Mouse (Mus musculus) bone marrow macrophage, adult 2 months (primary cell): ENCODE measurements around the gene Ccdc38.

Experiments used
- CTCF ChIP-seq: IDR thresholded peaks from 2 replicates; pipeline ENCODE4 v1.5.1; 2012; ENCODE audit warnings: low read depth, mild to moderate bottlenecking, low read length, moderate library complexity
- POLR2A ChIP-seq: IDR thresholded peaks from 2 replicates; pipeline ENCODE4 v1.6.1; 2012; ENCODE audit warnings: mild to moderate bottlenecking, low read depth, low read length, borderline replicate concordance

- no peak for TF ChIP-seq POLR2A
- TF ChIP-seq CTCF: no peak
Measured at GRCm38 (mm10) chr10:93509532-93510153, 30.8 kb upstream of the Ccdc38 start.
